Mouse (Mus musculus): ENCODE measurements around the gene Rsf1. TPM values are rescaled to one million over a fixed set of nuclear protein-coding genes. Genes with fewer than 3 reads are reported as not detected.

Gene Rsf1
- polyA plus RNA-seq, 1 experiment from 2014 or later = 34.9 TPM

DNA sequence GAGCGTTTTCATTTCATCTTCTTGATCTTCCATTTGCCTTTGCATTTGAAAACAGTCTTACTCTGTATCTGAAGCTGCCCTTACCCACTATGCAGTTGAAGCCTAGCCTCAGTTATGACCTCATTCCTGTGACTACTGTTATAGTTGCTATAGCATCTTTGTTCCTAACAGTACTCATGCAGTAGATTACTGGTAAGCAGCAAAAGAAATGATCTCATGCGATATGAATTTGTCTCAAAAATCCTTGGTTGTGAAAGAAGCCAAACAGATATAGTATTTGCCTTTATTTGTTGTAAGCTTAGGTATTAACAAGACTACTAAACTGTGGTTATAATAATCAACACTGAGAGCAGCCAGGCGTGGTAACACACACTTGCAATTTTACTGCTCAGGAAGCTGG lies 65.4 kb downstream of the Rsf1 start:
- H3K36me3 ChIP-seq = peaks cover 4% of the 10 kb centered on the region
- H3K9me3 ChIP-seq = no peaks in the 10 kb centered on the region
- WGBS = 88% methylated on average over 3 of the region's 3 CpGs
- no peak overlapping the region for H3K4me3 ChIP-seq
- no peaks in the 10 kb centered on the region for H3K4me1 ChIP-seq
- H3K27ac ChIP-seq = no peak overlapping the region
- H3K4me2 ChIP-seq = no peak overlapping the region
- no peak for ATAC-seq (ENCODE audit: insufficient number of reproducible peaks, insufficient read depth, low FRiP score, low TSS enrichment, low read depth)
- H3K27me3 ChIP-seq = no peaks in the 10 kb centered on the region
- no peak overlapping the region for H3K9ac ChIP-seq

DNA sequence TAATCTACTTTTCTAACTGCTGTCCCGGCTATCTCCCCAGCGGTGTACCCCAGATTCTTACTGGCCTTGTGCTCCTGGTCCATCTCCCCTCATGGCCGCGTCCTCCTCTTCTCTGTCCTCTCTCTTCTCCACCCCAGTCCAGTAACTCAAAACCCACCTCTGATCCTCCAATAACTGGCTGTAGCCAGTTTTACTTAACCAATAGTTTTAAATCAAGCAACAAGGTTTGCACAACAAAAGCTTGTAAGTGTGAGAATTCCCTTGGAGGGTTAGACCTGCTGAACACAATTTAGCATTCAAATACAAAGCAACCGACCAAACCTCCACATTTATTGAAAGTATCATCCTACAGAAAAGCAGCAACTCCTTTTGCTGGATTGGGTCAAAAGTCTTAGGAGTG lies 68.0 kb downstream of the Rsf1 start:
- no peaks in the 10 kb centered on the region for H3K9me3 ChIP-seq
- no peak overlapping the region for H3K4me2 ChIP-seq
- H3K27ac ChIP-seq = no peak overlapping the region
- H3K4me1 ChIP-seq = no peaks in the 10 kb centered on the region
- H3K4me3 ChIP-seq = no peak overlapping the region
- H3K36me3 ChIP-seq = peaks cover 10% of the 10 kb centered on the region
- no peaks in the 10 kb centered on the region for H3K27me3 ChIP-seq
- WGBS = 86% methylated on average over 5 of the region's 5 CpGs
- no peak for ATAC-seq (ENCODE audit: insufficient number of reproducible peaks, insufficient read depth, low FRiP score, low TSS enrichment, low read depth)
- no peak overlapping the region for H3K9ac ChIP-seq

GRCm38 (mm10) chr7:97650729-97651128 lies 71.0 kb downstream of the Rsf1 start:
- Histone ChIP-seq H3K27me3 (no peaks in the 10 kb centered on the region), H3K9ac (no peak overlapping the region), H3K36me3 (peaks cover 29% of the 10 kb centered on the region), H3K4me3 (no peak overlapping the region), H3K9me3 (no peaks in the 10 kb centered on the region), H3K4me1 (no peaks in the 10 kb centered on the region), H3K27ac (no peak overlapping the region), H3K4me2 (no peak overlapping the region)
- WGBS = 94% methylated on average over 4 of the region's 4 CpGs
- ATAC-seq (ENCODE audit: insufficient number of reproducible peaks, insufficient read depth, low FRiP score, low TSS enrichment, low read depth) = no peak

DNA sequence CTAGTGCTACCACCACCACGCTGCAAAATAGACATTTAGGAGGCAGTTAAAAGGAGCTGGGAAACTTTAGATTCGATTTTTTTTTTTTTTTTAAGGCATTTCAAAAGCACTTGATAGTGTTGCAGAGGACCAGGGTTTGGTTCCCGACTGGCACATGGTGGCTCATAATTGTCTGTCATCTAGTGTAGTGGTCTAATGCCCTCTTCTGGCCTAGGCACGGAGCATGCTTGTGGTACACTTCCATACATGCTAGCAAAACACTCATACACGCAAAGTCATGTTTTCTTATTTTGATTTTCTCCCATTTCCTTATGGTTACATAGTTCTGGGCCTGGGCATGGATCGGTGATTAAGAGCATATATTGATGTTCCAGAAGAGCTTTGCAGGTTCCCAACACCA lies 76.5 kb downstream of the Rsf1 start:
- ATAC-seq (ENCODE audit: insufficient number of reproducible peaks, insufficient read depth, low FRiP score, low TSS enrichment, low read depth) = no peak

GRCm38 (mm10) chr7:97661634-97662033 lies 81.9 kb downstream of the Rsf1 start:
- ATAC-seq (ENCODE audit: insufficient number of reproducible peaks, insufficient read depth, low FRiP score, low TSS enrichment, low read depth) = no peak
- H3K4me2 ChIP-seq = no peak overlapping the region

More for the DNA sequence above, 76.5 kb downstream of the Rsf1 start:
- Histone ChIP-seq H3K9ac (no peak overlapping the region), H3K4me3 (no peak overlapping the region), H3K4me1 (no peaks in the 10 kb centered on the region), H3K27me3 (no peaks in the 10 kb centered on the region), H3K9me3 (no peaks in the 10 kb centered on the region), H3K4me2 (no peak overlapping the region), H3K27ac (no peak overlapping the region), H3K36me3 (peaks cover 37% of the 10 kb centered on the region)
- WGBS = 90% methylated on average over 6 of the region's 6 CpGs

GRCm38 (mm10) chr7:97679239-97679638 lies 99.5 kb downstream of the Rsf1 start:
- H3K9me3 ChIP-seq = no peaks in the 10 kb centered on the region
- no peak for ATAC-seq (ENCODE audit: insufficient number of reproducible peaks, insufficient read depth, low FRiP score, low TSS enrichment, low read depth)
- no peak overlapping the region for H3K4me3 ChIP-seq
- 30% methylated on average over 1 of the region's 1 CpGs for WGBS
- H3K27me3 ChIP-seq = no peaks in the 10 kb centered on the region
- H3K9ac ChIP-seq = no peak overlapping the region
- H3K27ac ChIP-seq = no peak overlapping the region
- no peaks in the 10 kb centered on the region for H3K4me1 ChIP-seq
- H3K4me2 ChIP-seq = no peak overlapping the region
- peaks cover 60% of the 10 kb centered on the region for H3K36me3 ChIP-seq

More at GRCm38 (mm10) chr7:97661634-97662033, 81.9 kb downstream of the Rsf1 start:
- no peaks in the 10 kb centered on the region for H3K4me1 ChIP-seq
- H3K9me3 ChIP-seq = no peaks in the 10 kb centered on the region
- 96% methylated on average over 4 of the region's 4 CpGs for WGBS
- no peak overlapping the region for H3K27ac ChIP-seq
- H3K27me3 ChIP-seq = no peaks in the 10 kb centered on the region
- no peak overlapping the region for H3K9ac ChIP-seq
- no peak overlapping the region for H3K4me3 ChIP-seq
- peaks cover 42% of the 10 kb centered on the region for H3K36me3 ChIP-seq

DNA sequence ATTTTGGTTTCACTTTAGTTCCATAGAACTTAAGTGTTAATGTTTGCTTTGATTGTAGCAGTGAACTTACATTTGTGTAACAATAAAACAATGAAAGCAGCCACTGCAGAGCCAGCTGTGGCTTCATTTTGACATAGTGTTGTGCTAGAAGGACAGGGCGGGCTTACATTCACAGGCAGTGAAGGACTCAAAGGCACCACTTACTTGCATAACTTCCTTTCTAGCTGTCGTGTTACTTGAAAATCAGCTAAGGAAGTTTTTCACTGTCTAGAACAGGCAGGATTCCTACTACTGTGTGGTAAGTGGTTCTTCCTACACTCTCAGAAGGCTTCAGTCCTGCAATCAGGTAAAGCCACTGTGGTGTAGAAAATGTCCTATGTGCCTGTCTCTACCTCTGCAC lies 108.1 kb downstream of the Rsf1 start:
- H3K4me1 ChIP-seq = no peaks in the 10 kb centered on the region
- peaks cover 41% of the 10 kb centered on the region for H3K36me3 ChIP-seq
- no peak overlapping the region for H3K9ac ChIP-seq
- H3K27me3 ChIP-seq = no peaks in the 10 kb centered on the region
- no peak overlapping the region for H3K4me2 ChIP-seq
- H3K4me3 ChIP-seq = no peak overlapping the region
- no peaks in the 10 kb centered on the region for H3K9me3 ChIP-seq
- 85% methylated on average over 2 of the region's 2 CpGs for WGBS
- no peak for ATAC-seq (ENCODE audit: insufficient number of reproducible peaks, insufficient read depth, low FRiP score, low TSS enrichment, low read depth)
- H3K27ac ChIP-seq = no peak overlapping the region

GRCm38 (mm10) chr7:97695441-97695840 lies 115.8 kb downstream of the Rsf1 start:
- no peaks in the 10 kb centered on the region for H3K27me3 ChIP-seq
- H3K9me3 ChIP-seq = no peaks in the 10 kb centered on the region
- H3K4me3 ChIP-seq = no peak overlapping the region
- no peak overlapping the region for H3K9ac ChIP-seq
- no peak for ATAC-seq (ENCODE audit: insufficient number of reproducible peaks, insufficient read depth, low FRiP score, low TSS enrichment, low read depth)
- H3K27ac ChIP-seq = no peak overlapping the region
- H3K4me1 ChIP-seq = peaks cover 14% of the 10 kb centered on the region
- 96% methylated on average over 1 of the region's 1 CpGs for WGBS
- H3K4me2 ChIP-seq = no peak overlapping the region
- peaks cover 14% of the 10 kb centered on the region; the same call in 1 of the 2 replicates for H3K36me3 ChIP-seq

DNA sequence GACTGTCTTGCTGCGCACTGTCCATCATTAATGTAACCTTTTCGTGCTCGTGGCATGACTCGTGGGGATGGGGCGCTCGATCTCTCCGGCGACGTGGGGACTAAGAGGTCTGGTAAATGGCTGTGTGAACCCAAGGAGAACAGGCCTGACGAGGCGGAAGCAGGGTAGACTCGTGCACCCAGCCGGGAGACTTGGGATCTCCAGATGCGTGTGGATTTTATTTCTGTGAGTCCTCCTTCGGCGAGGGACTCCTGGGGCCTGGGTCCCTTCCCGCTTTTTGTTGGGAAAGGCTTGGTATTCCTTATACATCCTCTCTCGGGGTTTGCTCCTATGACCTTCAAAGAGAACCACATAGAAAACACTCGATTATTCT lies 116.4 kb downstream of the Rsf1 start:
- WGBS = 38% methylated on average over 19 of the region's 19 CpGs
- Histone ChIP-seq H3K4me1 (peaks cover 14% of the 10 kb centered on the region), H3K36me3 (peaks cover 14% of the 10 kb centered on the region; the same call in 1 of the 2 replicates), H3K27me3 (no peaks in the 10 kb centered on the region), H3K9ac (peak overlapping the region; percentile 95), H3K4me2 (peak overlapping the region; percentile 71), H3K27ac (peak overlapping the region; percentile 82), H3K4me3 (peak overlapping the region; percentile 98), H3K9me3 (no peaks in the 10 kb centered on the region)
- ATAC-seq (ENCODE audit: insufficient number of reproducible peaks, insufficient read depth, low FRiP score, low TSS enrichment, low read depth) = peak; percentile 63

DNA sequence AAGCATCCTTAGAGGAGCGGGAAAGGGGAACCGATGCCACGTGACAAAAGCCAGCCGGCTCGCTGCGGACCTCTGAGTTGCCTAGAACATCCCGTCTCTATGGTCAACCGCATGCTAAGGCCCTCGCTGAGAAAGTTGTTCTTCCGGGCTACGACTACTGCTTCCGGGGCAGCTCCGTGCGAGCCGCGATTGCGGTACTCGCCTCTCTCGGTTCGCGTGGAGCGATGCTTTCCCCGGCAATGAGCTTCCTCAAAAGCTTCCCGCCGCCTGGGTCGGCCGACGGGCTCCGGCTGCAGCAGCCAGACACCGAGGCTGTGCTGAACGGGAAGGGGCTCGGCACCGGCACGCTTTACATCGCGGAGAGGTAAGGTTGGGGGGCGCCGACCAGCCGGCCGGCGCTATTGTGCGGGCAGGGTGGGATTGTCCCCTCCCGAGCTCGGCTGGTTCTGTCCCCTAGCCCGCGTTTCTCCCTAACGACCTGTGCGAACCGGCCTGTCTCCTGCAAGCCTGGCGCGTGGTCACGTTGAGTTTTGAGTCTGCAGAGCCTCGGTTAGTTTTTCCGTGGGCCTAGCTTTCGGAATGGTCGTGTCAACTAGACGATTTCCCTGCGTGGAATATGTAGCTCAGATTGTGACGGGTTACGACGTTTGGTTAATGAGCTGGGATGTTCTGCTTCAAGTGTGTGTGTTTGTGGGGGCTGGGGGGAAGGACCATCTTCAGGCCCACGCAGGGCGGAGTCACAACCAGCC lies 117.0 kb downstream of the Rsf1 start, which contains the start of gene Clns1a:
TSS of gene Clns1a (plus strand) at position 129 of the 749 bp plus-strand sequence.
- ATAC-seq (ENCODE audit: insufficient number of reproducible peaks, insufficient read depth, low FRiP score, low TSS enrichment, low read depth) = peak; percentile 95
- Histone ChIP-seq H3K9me3 (no peaks in the 10 kb centered on the region), H3K36me3 (peaks cover 14% of the 10 kb centered on the region; the same call in 1 of the 2 replicates), H3K4me3 (peak within 1 kb of the TSS; percentile 98), H3K27ac (peak within 1 kb of the TSS; percentile 82), H3K9ac (peak within 1 kb of the TSS; percentile 95), H3K27me3 (no peaks in the 10 kb centered on the region), H3K4me1 (peaks cover 18% of the 10 kb centered on the region), H3K4me2 (peak within 1 kb of the TSS; percentile 71)
- WGBS = under 1% methylated on average over 63 of the region's 63 CpGs

DNA sequence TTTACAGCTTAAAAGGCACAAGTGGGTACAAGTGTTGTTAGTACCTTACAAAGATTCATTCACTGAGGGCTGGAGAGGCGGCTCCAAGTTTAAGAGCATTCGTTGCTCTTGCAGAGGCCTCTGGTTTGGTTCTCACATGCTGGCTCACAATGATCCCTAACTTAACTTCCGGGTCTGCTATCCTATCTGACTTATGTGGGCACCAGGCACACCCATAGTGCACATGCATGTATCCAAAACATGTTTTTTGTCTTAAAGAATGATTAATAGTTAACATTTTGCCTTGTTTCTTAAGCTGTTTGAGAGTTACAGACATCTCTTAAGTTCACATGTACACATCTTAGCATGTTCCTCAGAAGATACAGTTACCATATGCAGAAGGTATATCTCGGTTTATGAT lies 120.5 kb downstream of the Rsf1 start:
- no peaks in the 10 kb centered on the region for H3K9me3 ChIP-seq
- WGBS = 93% methylated on average over 4 of the region's 4 CpGs
- no peak overlapping the region for H3K4me2 ChIP-seq
- H3K27ac ChIP-seq = no peak overlapping the region
- ATAC-seq (ENCODE audit: insufficient number of reproducible peaks, insufficient read depth, low FRiP score, low TSS enrichment, low read depth) = no peak
- no peak overlapping the region for H3K4me3 ChIP-seq
- H3K27me3 ChIP-seq = no peaks in the 10 kb centered on the region
- peaks cover 14% of the 10 kb centered on the region; the same call in 1 of the 2 replicates for H3K36me3 ChIP-seq
- H3K4me1 ChIP-seq = peaks cover 18% of the 10 kb centered on the region
- no peak overlapping the region for H3K9ac ChIP-seq

DNA sequence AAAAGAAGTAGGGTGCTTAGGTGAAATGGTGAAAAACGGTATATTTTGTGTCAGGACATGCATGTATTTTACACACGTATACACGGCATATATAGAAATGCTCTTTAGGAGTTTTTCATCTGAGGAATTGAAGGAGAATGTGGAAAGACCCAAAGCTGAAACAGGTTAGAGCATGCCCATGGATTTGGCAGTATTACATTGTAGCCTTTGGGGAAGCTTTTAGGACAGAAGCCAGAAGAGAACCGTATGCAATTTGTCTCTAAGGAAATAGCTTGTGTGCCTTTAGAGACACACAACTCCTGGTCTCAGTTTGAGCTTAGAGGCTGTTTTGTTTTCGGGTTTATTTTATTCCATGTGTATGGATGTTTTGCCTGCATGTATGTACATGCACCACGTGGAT lies 121.4 kb downstream of the Rsf1 start:
- Histone ChIP-seq H3K4me1 (peaks cover 13% of the 10 kb centered on the region), H3K9me3 (no peaks in the 10 kb centered on the region), H3K36me3 (peaks cover 14% of the 10 kb centered on the region; the same call in 1 of the 2 replicates), H3K4me2 (no peak overlapping the region), H3K27ac (0 out of 2 replicates have a peak overlapping the region, but pooled peaks have one; percentile 33), H3K27me3 (no peaks in the 10 kb centered on the region), H3K9ac (no peak overlapping the region), H3K4me3 (no peak overlapping the region)
- ATAC-seq (ENCODE audit: insufficient number of reproducible peaks, insufficient read depth, low FRiP score, low TSS enrichment, low read depth) = no peak
- WGBS = 69% methylated on average over 6 of the region's 6 CpGs

All from embryonic facial prominence, embryonic 13.5 days (tissue).